Mouse (Mus musculus) heart, embryonic 15.5 days (tissue): ENCODE measurements around the gene Cdc42bpa. TPM values are rescaled to one million over a fixed set of nuclear protein-coding genes. Genes with fewer than 3 reads are reported as not detected.

Experiments used
- ATAC-seq: fragments of 200-750 bp; cut with Nextera tagmentation; replicated peaks from 2 replicates; pipeline ENCODE4 v1.8.0; 2017; ENCODE audit warnings: low read depth, moderate TSS enrichment; ENCODE audit not compliant: insufficient number of reproducible peaks, insufficient read depth, low FRiP score
- H3K27ac ChIP-seq: fragments of 300-500 bp; sonication (generic); 2 replicates; pipeline ENCODE4 v1.5.1; 2015; ENCODE audit warnings: mild to moderate bottlenecking, inconsistent platforms
- H3K27me3 ChIP-seq: fragments of 300-500 bp; sonication (generic); 2 replicates; pipeline ENCODE4 v1.6.1; 2015; ENCODE audit warnings: inconsistent platforms
- H3K36me3 ChIP-seq: fragments of 300-500 bp; sonication (generic); 2 replicates; pipeline ENCODE4 v1.6.1; 2015; ENCODE audit warnings: mild to moderate bottlenecking, inconsistent platforms
- H3K4me1 ChIP-seq: fragments of 300-500 bp; sonication (generic); replicated peaks from 2 replicates; pipeline ENCODE4 v1.6.1; 2015; ENCODE audit warnings: inconsistent platforms
- H3K4me2 ChIP-seq: fragments of 300-500 bp; sonication (generic); 2 replicates; pipeline ENCODE4 v1.6.1; 2015; ENCODE audit warnings: inconsistent platforms, mild to moderate bottlenecking, moderate library complexity
- H3K4me3 ChIP-seq: fragments of 300-500 bp; sonication (generic); 2 replicates; pipeline ENCODE4 v1.5.1; 2015; ENCODE audit warnings: mild to moderate bottlenecking, inconsistent platforms
- H3K9ac ChIP-seq: fragments of 300-500 bp; sonication (generic); 2 replicates; pipeline ENCODE4 v1.6.1; 2015; ENCODE audit warnings: mild to moderate bottlenecking, inconsistent platforms
- H3K9me3 ChIP-seq: fragments of 300-500 bp; sonication (generic); replicated peaks from 2 replicates; pipeline ENCODE4 v1.6.1; 2016; ENCODE audit warnings: inconsistent platforms
- WGBS: fragments of 180-500 bp; shearing (Covaris S2); methylation state at CpG from one replicate; pipeline ENCODE4 v1.1.7; 2015; ENCODE audit warnings: mixed read lengths; 5-methylcytosine and 5-hydroxymethylcytosine counted together
- polyA plus RNA-seq: library from polyadenylated mRNA; unstranded; fragments of >200 nt; fragmentation: Nextera tagmentation; extraction: Ambion mirVana; gene quantifications from 2 replicates; pipeline ENCODE4 v1.2.1, GENCODE M21; 2015

Gene Cdc42bpa
- polyA plus RNA-seq = 11.4 and 12.6 TPM in 2 replicates

DNA sequence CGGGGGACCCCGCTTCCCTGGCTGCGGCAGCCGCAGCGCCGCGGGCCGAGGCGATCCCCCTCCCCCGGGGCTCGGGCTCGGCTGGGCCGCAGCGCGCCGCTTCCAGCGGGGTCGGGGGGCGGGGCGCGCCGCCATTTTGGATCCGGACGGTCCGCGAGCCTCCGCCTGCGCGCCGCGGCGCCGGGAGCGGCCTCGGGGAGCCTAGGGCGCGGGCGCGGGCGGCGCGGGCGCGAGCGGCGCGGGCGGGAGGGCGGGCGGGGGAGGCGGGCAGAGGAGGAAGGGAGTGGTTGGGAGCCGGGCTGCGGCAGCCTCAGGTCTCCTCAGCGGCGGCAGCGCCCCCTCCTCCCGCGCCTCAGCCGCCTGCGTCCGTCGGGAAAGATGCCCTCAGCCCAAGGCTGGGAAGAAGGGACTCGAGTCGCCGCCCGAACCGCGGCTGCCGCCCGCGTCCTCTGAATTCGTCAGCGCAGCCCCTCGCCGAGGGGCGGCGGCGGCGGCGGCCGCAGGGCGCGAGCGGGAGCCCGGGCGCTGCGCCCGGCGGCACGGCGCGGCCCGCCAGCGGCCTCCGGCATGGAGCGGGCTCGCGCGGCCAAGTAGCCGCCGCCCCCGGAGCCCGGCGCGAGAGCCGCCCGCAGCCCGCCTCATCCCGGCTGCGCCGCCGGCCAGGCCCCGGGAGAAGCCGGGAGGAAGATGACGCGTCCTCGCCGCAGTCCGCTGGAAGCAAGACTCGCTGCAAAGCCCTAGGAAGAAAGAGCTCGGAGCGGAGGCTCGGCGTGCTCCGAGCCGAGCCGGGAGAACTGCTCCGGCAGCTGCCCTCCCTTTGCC, at the start of gene Cdc42bpa:
TSS of gene Cdc42bpa (plus strand) at position 752 of the 822 bp plus-strand sequence.
- peak within 1 kb of the TSS; percentile 90 for H3K4me3 ChIP-seq
- H3K4me1 ChIP-seq = peaks cover 23% of the 10 kb centered on the region
- under 1% methylated on average over 93 of the region's 128 CpGs for WGBS
- H3K4me2 ChIP-seq = peak within 1 kb of the TSS; percentile 81
- peak; percentile 95 for ATAC-seq
- H3K36me3 ChIP-seq = no peaks in the 10 kb centered on the region
- H3K9ac ChIP-seq = peak within 1 kb of the TSS; percentile 98
- H3K27ac ChIP-seq = peak within 1 kb of the TSS; percentile 95
- no peaks in the 10 kb centered on the region for H3K9me3 ChIP-seq
- no peaks in the 10 kb centered on the region for H3K27me3 ChIP-seq

DNA sequence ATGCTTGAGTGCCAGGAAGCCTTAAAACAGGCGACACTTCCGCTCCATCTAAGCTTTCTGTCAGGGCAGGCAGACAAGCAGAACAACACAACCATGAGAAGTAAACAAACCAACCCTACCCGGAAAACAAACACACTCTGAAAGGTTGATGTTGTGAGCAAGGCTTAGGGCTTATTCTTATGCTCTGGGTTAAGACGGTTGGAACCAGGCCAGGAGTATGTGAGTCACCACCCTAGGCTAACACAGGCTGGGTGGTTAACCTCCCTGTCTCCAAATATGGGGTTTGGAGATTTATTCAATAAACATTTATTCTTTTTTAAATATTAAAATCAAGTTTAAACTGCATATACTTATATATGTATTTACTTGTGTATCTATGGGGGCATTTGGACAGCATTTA, 46.8 kb upstream of the Cdc42bpa start:
- Histone ChIP-seq H3K36me3 (no peaks in the 10 kb centered on the region), H3K4me3 (no peak overlapping the region), H3K4me1 (peaks cover 4% of the 10 kb centered on the region; the same call in 1 of the 2 replicates), H3K4me2 (no peak overlapping the region), H3K9me3 (no peaks in the 10 kb centered on the region), H3K9ac (no peak overlapping the region), H3K27ac (no peak overlapping the region), H3K27me3 (no peaks in the 10 kb centered on the region)
- WGBS = 56% methylated on average over 4 of the region's 4 CpGs
- ATAC-seq = no peak

DNA sequence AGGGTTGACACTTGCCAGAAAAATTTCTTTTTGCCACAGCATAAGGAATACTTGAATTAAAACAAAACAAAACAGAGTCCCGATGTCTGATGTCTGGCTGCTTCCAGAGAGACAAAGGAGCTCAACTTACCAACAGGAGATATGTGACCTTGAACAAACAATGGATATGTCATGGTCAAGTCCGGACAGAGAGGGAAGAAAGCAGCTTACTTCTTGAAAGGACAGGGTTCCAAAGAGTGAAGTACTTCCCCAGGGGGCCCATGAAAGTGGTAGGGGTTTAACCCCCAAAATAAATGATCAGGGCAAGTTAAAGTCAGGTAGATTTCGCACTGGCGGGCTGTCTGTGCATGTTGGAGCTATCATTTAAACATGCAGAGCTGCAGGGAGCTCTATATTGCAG, 43.2 kb upstream of the Cdc42bpa start:
- no peaks in the 10 kb centered on the region for H3K27me3 ChIP-seq
- H3K9ac ChIP-seq = no peak overlapping the region
- H3K4me2 ChIP-seq = no peak overlapping the region
- H3K4me1 ChIP-seq = peaks cover 8% of the 10 kb centered on the region
- 63% methylated on average over 4 of the region's 4 CpGs for WGBS
- no peak overlapping the region for H3K27ac ChIP-seq
- no peak overlapping the region for H3K4me3 ChIP-seq
- no peaks in the 10 kb centered on the region for H3K9me3 ChIP-seq
- ATAC-seq = no peak
- H3K36me3 ChIP-seq = no peaks in the 10 kb centered on the region

DNA sequence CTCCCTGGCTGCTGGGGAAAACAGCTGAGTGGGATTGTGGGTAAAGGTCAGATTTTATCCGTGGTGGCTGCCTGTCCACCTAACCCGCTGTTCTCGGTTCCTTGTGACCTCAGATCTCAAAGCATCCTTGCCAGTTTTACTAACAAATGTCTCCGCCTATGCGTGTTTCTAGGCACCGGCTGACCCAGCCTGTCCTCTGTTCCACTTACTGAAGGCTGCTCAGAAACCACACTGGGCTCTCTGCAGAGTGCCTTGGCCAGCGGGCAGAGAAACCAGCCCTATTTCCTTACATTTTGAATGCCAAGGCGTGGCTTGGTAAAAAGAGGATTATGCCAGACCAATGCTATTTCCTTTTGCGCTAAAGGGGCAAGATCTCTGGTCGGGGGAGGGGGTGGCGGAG, 42.8 kb upstream of the Cdc42bpa start:
- WGBS = 77% methylated on average over 11 of the region's 11 CpGs
- no peak overlapping the region for H3K4me3 ChIP-seq

GRCm38 (mm10) chr1:179919656-179920436, 40.4 kb upstream of the Cdc42bpa start:
- Histone ChIP-seq H3K4me3 (no peak overlapping the region), H3K9ac (no peak overlapping the region), H3K4me1 (peaks cover 3% of the 10 kb centered on the region; the same call in 1 of the 2 replicates), H3K4me2 (no peak overlapping the region), H3K9me3 (no peaks in the 10 kb centered on the region), H3K27ac (no peak overlapping the region), H3K27me3 (no peaks in the 10 kb centered on the region), H3K36me3 (no peaks in the 10 kb centered on the region)
- WGBS = 56% methylated on average over 8 of the region's 8 CpGs
- ATAC-seq = no peak

More for the DNA sequence above, 42.8 kb upstream of the Cdc42bpa start:
- no peak overlapping the region for H3K27ac ChIP-seq
- H3K4me2 ChIP-seq = no peak overlapping the region
- H3K27me3 ChIP-seq = no peaks in the 10 kb centered on the region
- H3K9ac ChIP-seq = no peak overlapping the region
- ATAC-seq = no peak
- peaks cover 8% of the 10 kb centered on the region for H3K4me1 ChIP-seq
- no peaks in the 10 kb centered on the region for H3K36me3 ChIP-seq
- H3K9me3 ChIP-seq = no peaks in the 10 kb centered on the region

DNA sequence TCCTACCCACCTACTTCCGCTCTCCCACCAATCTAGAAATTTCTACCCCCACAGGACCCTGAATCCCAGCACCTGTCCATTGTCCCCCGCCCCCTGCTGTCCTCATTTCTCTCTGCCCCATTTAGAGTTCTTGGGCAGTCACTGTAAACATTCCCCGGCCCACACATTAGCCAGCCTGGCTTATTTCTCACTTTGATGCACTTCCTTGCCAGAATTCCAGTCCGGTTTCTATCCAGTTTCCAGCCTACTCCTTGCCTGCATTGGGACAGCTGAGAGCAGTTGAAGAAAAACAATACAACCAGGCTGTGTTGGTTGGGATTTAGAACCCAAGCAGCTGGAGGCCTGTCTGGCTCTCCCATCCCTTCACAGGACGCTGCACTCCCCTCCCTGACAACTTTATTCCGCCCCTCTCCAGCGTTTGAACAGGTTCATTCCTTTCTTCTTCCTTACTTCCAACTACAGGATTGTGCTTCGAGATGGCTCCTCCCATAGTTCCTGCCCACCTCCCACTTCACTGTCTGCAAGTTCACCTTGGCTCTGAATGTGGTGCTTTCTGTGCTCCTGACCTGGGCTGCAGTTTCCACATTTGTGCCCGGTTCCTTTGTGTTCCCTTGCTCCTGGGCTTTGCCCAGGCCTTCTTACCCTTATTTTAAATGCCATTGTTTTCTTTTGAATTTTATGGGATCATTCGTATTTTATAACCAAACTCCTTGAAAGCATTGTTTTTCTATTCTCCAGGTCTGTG, 36.4 kb upstream of the Cdc42bpa start:
- 65% methylated on average over 10 of the region's 10 CpGs for WGBS
- no peak overlapping the region for H3K4me2 ChIP-seq

GRCm38 (mm10) chr1:179926240-179926639, 34.0 kb upstream of the Cdc42bpa start:
- WGBS = 71% methylated on average over 6 of the region's 6 CpGs
- Histone ChIP-seq H3K4me2 (no peak overlapping the region), H3K27me3 (no peaks in the 10 kb centered on the region), H3K9ac (no peak overlapping the region), H3K36me3 (no peaks in the 10 kb centered on the region), H3K27ac (no peak overlapping the region), H3K4me1 (no peaks in the 10 kb centered on the region), H3K9me3 (no peaks in the 10 kb centered on the region), H3K4me3 (no peak overlapping the region)
- ATAC-seq = no peak

More for the DNA sequence above, 36.4 kb upstream of the Cdc42bpa start:
- Histone ChIP-seq H3K9me3 (no peaks in the 10 kb centered on the region), H3K4me1 (peaks cover 3% of the 10 kb centered on the region; the same call in 1 of the 2 replicates), H3K27me3 (no peaks in the 10 kb centered on the region), H3K36me3 (no peaks in the 10 kb centered on the region), H3K4me3 (no peak overlapping the region), H3K9ac (no peak overlapping the region), H3K27ac (no peak overlapping the region)
- no peak for ATAC-seq

DNA sequence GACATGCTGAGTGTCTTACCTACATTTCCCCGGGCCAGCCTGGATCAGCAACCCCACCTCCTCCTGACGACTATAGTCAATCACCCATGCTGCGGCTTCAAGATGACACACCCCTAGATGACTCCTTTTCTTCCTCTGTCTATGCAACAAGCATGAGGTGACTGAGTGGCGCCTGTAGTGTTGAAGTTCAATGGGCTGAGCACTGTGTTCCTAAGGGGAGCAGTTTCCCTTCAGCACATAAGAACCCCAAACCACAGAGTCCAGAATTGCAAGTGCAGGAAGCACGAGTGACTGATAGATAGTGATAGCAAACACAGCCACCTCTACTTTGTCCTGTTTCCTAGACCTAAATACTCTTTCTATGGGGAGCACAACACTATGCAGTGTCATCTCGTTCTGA, 33.2 kb upstream of the Cdc42bpa start:
- Histone ChIP-seq H3K4me2 (no peak overlapping the region), H3K27me3 (no peaks in the 10 kb centered on the region), H3K9ac (no peak overlapping the region), H3K4me3 (no peak overlapping the region), H3K36me3 (no peaks in the 10 kb centered on the region), H3K4me1 (no peaks in the 10 kb centered on the region), H3K9me3 (no peaks in the 10 kb centered on the region), H3K27ac (no peak overlapping the region)
- ATAC-seq = no peak
- 76% methylated on average over 6 of the region's 6 CpGs for WGBS

GRCm38 (mm10) chr1:179928822-179929221, 31.4 kb upstream of the Cdc42bpa start:
- Histone ChIP-seq H3K9ac (no peak overlapping the region), H3K4me3 (no peak overlapping the region), H3K27me3 (no peaks in the 10 kb centered on the region), H3K36me3 (no peaks in the 10 kb centered on the region), H3K4me1 (no peaks in the 10 kb centered on the region), H3K27ac (no peak overlapping the region), H3K9me3 (no peaks in the 10 kb centered on the region), H3K4me2 (no peak overlapping the region)
- no peak for ATAC-seq
- WGBS = 46% methylated on average over 7 of the region's 7 CpGs

DNA sequence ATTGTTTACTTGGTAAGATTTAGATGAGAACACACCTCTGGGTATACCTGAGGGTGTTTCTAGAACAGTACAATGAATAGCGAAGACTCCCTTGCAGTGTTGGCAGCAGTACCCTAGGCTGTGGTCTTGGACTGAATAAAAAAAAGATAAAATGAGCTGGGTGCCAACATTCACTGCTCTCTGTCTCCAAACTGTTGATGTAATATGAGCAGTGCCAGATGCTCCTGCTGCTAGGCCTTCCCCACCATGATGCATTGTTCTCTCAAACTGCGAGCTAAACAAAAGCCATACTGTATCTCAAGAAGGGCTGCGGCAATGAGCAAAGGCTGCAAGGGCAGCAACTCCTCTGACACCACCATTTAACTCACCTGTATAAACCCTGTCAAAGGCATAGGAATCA, 29.0 kb upstream of the Cdc42bpa start:
- H3K27ac ChIP-seq = no peak overlapping the region
- H3K27me3 ChIP-seq = no peaks in the 10 kb centered on the region
- 56% methylated on average over 3 of the region's 3 CpGs for WGBS
- no peak for ATAC-seq
- H3K4me2 ChIP-seq = no peak overlapping the region
- no peak overlapping the region for H3K4me3 ChIP-seq
- no peaks in the 10 kb centered on the region for H3K4me1 ChIP-seq
- H3K9me3 ChIP-seq = no peaks in the 10 kb centered on the region
- H3K9ac ChIP-seq = no peak overlapping the region
- H3K36me3 ChIP-seq = no peaks in the 10 kb centered on the region

- H3K27me3 ChIP-seq = no peaks in the 10 kb centered on the region
- ATAC-seq = no peak
- H3K4me1 ChIP-seq = no peaks in the 10 kb centered on the region
- no peaks in the 10 kb centered on the region for H3K9me3 ChIP-seq
- no peak overlapping the region for H3K27ac ChIP-seq
- H3K36me3 ChIP-seq = no peaks in the 10 kb centered on the region
- H3K4me3 ChIP-seq = no peak overlapping the region
- H3K9ac ChIP-seq = no peak overlapping the region
- 87% methylated on average over 3 of the region's 3 CpGs for WGBS
- H3K4me2 ChIP-seq = no peak overlapping the region
Observed at GRCm38 (mm10) chr1:179934064-179934463, 26.2 kb upstream of the Cdc42bpa start.
